Mouse (Mus musculus) stomach, embryonic 15.5 days (tissue): ENCODE data around the gene Fam205a3. TPM values are rescaled to one million over a fixed set of nuclear protein-coding genes. Genes with fewer than 3 reads are reported as not detected.
"Not testable (repeated sequence)": the region's sequence is repeated elsewhere in the genome, so short reads cannot be mapped to it uniquely, and the experiment has no call there.

Experiments used
- ATAC-seq: fragments of 200-750 bp; cut with Nextera tagmentation; 2 replicates; pipeline ENCODE4 v1.8.0; 2017; ENCODE audit warnings: low read depth, moderate number of reproducible peaks, moderate TSS enrichment; ENCODE audit not compliant: insufficient read depth, low FRiP score
- H3K27ac ChIP-seq: fragments of 300-500 bp; sonication (generic); 2 replicates; pipeline ENCODE4 v1.5.1; 2015; ENCODE audit warnings: mild to moderate bottlenecking, inconsistent platforms
- H3K27me3 ChIP-seq: fragments of 300-500 bp; sonication (generic); replicated peaks from 2 replicates; pipeline ENCODE4 v1.6.1; 2015; ENCODE audit warnings: inconsistent platforms
- H3K36me3 ChIP-seq: fragments of 300-500 bp; sonication (generic); 2 replicates; pipeline ENCODE4 v1.6.1; 2015; ENCODE audit warnings: inconsistent platforms
- H3K4me1 ChIP-seq: fragments of 300-500 bp; sonication (generic); 2 replicates; pipeline ENCODE4 v1.6.1; 2015; ENCODE audit warnings: inconsistent platforms
- H3K4me2 ChIP-seq: fragments of 300-500 bp; sonication (generic); 2 replicates; pipeline ENCODE4 v1.6.1; 2015; ENCODE audit warnings: mild to moderate bottlenecking, inconsistent platforms
- H3K4me3 ChIP-seq: fragments of 300-500 bp; sonication (generic); replicated peaks from 2 replicates; pipeline ENCODE4 v1.5.1; 2015; ENCODE audit warnings: inconsistent platforms
- H3K9ac ChIP-seq: fragments of 300-500 bp; sonication (generic); 2 replicates; pipeline ENCODE4 v1.6.1; 2015; ENCODE audit warnings: inconsistent platforms
- H3K9me3 ChIP-seq: fragments of 300-500 bp; sonication (generic); 2 replicates; pipeline ENCODE4 v1.6.1; 2016; ENCODE audit warnings: inconsistent platforms
- WGBS: fragments of 180-500 bp; shearing (Covaris S2); methylation state at CpG from one replicate; pipeline ENCODE4 v1.1.7; 2015; 5-methylcytosine and 5-hydroxymethylcytosine counted together
- polyA plus RNA-seq: library from polyadenylated mRNA; unstranded; fragments of >200 nt; fragmentation: Nextera tagmentation; extraction: Ambion mirVana; gene quantifications from 2 replicates; pipeline ENCODE4 v1.2.1, GENCODE M21; 2015

Gene Fam205a3
- not detected in 2 replicates for polyA plus RNA-seq

- H3K9me3 ChIP-seq, H3K4me1 ChIP-seq, H3K27me3 ChIP-seq, H3K36me3 ChIP-seq, ATAC-seq, H3K4me3 ChIP-seq, H3K9ac ChIP-seq, H3K27ac ChIP-seq, H3K4me2 ChIP-seq: not testable (repeated sequence)
- WGBS: no CpG with 5 or more reads among the region's 1 CpGs
These were observed at the start of gene Fam205a3 for GRCm38 (mm10) chr4:42318034-42318433. Fam205a3 (plus strand) TSS chr4:42318334.

GRCm38 (mm10) chr4:42293967-42294366, 24.2 kb upstream of the Fam205a3 start, which contains the start of gene Gm21953:
Gm21953 (plus strand) TSS chr4:42294267.
- H3K4me3 ChIP-seq, H3K27me3 ChIP-seq, H3K4me1 ChIP-seq, H3K27ac ChIP-seq, H3K9me3 ChIP-seq, H3K36me3 ChIP-seq, H3K9ac ChIP-seq, ATAC-seq, H3K4me2 ChIP-seq: not testable (repeated sequence)
- WGBS: no CpG with 5 or more reads among the region's 18 CpGs

Other genes starting within 250 kb of the Fam205a3 start
- gene Gm3893, start 227.1 kb upstream of the Fam205a3 start, polyA plus RNA-seq: not detected in 2 replicates
- gene Gm13304, start 203.5 kb upstream of the Fam205a3 start, polyA plus RNA-seq: not detected in 2 replicates
- 0.46 TPM in 1 of 2 replicates, not detected in the other for gene Gm13306, start 164.9 kb upstream of the Fam205a3 start, polyA plus RNA-seq
- 0.60 and 0.99 TPM in 2 replicates for gene Gm13305, start 149.7 kb upstream of the Fam205a3 start, polyA plus RNA-seq
- not detected in 2 replicates for gene Gm10600, start 77.7 kb upstream of the Fam205a3 start, polyA plus RNA-seq
- not detected in 2 replicates for gene Ccl21b, start 62.6 kb upstream of the Fam205a3 start, polyA plus RNA-seq
- gene Gm21953, start 24.1 kb upstream of the Fam205a3 start, polyA plus RNA-seq: not detected in 2 replicates
- not detected in 2 replicates for gene Gm21586, start 121.0 kb downstream of the Fam205a3 start, polyA plus RNA-seq
- 0.06 and 0.08 TPM in 2 replicates for gene Gm2163, start 148.4 kb downstream of the Fam205a3 start, polyA plus RNA-seq
- gene Fam205a2, start 209.8 kb downstream of the Fam205a3 start, polyA plus RNA-seq: not detected in 2 replicates